Mouse (Mus musculus) right cerebral cortex, postnatal 25 days (tissue): ENCODE data around the gene Ulk4.
"Not testable (repeated sequence)": the region's sequence is repeated elsewhere in the genome, so short reads cannot be mapped to it uniquely, and the experiment has no call there.

Experiments
- DNase-seq: peaks from one replicate; pipeline ENCODE4 v3.0.0; 2022

The Ulk4 gene

DNA sequence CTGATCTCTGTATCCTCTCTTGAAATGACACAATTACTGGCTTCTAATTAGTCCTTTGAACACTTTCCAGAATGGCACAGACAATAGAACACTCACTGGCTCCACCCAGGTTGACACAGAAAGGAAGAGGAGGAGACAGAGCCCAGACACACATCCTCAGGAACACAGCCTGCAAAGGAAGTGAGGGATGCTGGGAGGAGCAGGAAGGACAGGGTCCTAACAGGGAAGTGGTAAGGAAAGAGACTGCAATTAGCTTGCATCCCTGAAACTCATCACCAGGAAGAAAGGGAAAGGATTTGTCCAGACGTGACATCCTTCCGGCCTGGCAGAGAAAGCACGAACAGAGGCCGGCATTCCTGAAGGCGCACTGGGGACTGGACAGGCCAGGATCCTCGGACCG, 218.9 kb downstream of the Ulk4 start:
- no peak for DNase-seq

DNA sequence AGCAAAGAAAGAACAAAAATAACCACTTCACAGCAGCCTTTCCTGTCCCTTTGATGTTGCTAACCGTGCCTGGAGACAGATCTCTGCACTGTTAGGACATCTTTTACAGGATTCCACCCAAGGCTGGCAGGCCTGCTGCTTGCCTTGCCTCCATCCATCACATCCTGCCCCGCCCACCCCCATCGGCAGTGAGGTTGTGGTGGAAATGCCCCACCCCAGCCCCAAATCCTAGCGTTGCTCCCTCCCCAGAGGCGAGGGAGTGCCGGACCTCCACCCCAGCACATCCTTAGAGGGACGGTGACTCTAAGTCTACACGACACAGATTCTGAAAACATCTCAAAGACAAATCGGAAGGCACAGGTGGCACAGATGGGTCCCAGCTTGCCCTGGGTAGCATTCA, 219.6 kb downstream of the Ulk4 start:
- no peak for DNase-seq

DNA sequence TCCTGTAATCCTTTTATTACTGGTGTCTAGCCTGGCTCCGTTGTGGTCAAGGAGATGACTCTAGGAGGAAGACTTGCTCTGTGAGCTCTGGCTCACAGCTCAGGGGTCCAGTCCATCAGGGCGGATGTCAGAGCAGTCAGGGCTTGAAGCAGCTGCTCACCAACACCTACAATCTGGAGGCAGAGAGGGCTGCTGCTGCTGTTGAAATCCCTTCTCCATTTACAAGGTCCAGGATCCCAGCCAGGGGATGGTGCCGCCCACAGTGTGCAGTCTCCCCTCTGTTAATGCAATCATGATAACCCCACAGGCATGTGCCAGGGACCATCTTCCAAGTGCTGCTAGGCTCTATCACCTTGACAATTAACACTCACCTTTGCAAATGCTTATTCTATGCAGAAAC, 220.5 kb downstream of the Ulk4 start:
- DNase-seq: no peak

DNA sequence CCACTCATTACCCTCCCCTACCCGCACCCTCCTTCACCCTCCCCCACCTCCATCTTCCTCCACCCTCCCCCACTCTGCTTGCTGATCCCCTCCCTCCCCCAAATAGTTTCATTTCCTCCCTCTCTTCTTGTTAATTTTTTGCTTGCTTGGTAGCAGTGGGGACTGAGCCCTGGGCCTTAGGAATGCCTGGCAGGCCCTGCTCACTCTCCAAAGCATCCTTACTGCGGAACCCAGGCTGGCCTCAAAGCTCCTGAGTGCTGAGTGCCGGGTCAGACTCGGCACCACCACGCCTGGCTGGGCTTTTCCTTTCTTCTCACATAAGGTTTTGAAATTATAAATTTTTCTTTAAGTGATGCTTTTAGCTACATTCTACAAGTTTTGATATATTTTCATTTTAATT, 221.0 kb downstream of the Ulk4 start:
- no peak for DNase-seq

DNA sequence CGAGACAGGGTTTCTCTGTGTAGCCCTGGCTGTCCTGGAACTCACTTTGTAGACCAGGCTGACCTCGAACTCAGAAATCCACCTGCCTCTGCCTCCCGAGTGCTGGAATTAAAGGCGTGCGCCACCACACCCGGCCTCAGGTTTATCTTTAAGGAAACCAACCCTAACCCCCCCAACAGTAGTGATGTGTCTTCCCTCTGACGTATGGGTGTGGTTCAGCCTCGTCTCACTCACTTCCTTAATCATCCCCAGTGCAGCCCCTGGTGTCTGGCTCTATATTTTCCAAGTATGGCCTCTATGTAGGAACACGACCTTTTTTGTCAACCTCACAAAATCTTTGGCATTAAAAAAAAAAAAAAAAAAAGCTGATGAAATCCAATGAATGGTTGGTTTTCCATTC, 231.3 kb downstream of the Ulk4 start:
- not testable (repeated sequence) for DNase-seq

DNA sequence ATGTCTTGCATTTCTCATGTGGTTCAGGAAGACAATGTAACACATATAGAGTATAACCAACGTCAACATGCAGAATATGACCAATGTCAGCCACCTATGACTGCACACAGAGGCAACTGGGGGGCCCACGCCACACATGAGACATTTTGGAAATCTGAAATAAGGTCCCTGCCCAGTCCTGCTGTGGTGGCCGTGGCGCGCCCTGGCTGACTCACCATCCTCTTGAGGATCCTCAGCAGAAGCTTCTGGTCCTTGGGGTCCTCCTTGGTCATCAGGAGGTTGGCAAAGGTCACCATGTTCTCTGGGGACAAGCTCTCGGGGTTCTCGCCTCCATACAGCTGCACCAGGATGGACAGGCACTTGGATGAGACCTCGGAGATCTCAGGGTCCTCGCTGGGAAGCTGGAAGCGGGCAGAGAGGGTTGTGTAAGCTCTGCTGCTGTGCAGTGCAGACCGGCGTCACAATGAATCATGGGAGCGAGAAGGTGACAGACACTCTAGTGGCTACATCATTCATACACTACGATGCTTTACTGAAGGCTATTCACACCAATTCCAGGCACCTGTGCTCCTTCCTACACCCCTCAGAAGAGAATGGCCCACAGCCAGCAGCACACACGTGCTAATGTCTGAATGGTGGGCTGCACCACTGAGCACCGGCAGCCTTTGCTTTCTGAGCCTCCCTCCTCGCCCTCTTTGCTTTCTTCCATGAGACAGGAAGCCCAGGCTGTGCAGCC, 232.4 kb downstream of the Ulk4 start:
- no peak for DNase-seq

DNA sequence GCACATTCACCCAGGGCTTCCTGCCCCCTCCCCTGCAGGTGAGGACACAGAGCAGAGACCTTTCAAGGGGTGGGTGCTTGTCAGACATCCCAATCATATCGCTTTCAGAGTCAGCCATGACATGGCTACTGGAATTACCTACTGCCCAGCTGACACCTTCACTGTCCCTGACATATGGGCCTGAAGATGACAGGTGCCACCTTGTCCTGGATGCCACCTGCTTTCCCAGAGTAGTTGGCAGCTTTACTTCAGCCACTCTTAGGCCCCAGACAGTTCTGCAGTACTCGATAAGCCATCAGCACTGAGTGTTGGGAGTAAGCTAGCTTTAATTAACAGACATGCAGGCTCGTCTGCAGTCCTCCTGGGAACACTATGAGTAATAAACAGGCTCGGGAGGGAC, 234.0 kb downstream of the Ulk4 start:
- no peak for DNase-seq

DNA sequence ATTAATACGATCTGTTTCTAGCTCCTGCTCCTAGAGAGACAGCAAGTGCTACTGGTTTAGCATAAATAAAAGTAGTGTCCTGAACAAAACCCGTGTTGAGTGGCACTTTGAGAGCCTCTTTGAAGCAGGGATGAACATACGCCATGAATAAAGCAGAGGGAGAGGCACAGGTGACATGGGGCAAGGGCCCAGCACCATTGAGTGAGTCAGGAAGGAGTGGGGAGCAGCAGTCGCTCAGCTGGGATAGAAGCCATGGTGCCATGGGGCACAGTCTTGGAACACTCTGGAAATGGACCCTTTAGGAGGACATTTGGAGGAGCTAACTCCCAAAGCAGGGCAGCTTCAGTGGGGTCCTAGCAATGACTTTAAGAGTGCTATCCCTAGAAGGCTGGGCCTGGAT, 238.6 kb downstream of the Ulk4 start:
- DNase-seq: no peak

DNA sequence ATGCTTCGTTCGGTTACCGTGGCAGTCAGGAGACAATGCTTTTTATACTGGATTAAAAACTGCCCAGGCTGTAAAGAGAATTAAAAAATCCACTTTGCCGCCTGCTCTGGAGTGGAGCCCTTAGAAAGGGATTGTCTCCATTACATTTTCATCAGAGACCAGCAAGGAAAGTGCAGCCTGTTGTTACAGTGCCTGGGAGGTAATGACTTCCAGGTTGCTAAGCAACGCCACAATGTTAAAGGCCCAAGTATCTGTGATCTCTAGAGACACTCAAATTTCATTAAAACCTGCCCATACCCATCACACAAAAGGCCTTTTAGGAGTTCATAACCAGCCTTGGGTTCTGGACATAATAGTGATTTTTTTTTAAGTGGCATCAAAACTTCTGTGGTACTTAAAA, 239.0 kb downstream of the Ulk4 start:
- DNase-seq: no peak

DNA sequence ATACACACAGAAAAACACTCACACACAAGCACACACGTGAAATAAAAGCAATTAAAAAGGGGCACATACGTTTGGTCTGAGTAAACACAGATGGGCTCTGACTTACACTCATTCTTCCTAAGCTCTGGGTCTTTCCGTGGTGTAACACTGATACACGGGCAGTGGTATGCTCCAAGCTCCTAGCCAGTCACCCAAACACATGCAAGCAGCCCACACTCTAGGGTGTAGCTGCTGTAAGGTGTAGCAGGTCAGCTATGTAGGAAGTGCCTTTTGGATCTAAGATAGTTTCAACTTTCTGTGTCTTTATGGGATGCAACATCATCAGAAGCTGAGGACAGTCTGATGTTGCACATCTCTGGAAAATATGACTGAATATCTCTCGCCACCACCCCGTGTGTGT, 241.7 kb downstream of the Ulk4 start:
- DNase-seq: no peak

DNA sequence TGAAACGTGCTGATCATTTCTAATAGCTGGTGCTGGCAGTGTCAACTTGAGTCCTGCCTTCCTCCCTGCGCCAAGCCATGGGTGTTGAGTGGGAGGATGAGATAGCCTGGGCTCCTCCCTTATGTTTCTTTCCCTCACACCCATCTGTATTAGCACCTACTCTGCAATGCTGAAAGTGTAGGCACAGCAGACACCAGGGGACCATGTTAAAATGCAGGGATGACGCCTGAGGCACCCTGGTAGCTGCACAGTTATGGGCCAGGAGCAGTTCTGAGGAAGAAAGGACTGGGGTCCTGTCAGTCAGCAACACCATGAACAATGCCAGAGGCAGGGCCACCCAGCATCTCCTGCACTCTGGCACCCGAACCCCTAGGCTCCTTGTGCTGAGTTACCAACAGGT, 243.4 kb downstream of the Ulk4 start:
- DNase-seq: no peak

DNA sequence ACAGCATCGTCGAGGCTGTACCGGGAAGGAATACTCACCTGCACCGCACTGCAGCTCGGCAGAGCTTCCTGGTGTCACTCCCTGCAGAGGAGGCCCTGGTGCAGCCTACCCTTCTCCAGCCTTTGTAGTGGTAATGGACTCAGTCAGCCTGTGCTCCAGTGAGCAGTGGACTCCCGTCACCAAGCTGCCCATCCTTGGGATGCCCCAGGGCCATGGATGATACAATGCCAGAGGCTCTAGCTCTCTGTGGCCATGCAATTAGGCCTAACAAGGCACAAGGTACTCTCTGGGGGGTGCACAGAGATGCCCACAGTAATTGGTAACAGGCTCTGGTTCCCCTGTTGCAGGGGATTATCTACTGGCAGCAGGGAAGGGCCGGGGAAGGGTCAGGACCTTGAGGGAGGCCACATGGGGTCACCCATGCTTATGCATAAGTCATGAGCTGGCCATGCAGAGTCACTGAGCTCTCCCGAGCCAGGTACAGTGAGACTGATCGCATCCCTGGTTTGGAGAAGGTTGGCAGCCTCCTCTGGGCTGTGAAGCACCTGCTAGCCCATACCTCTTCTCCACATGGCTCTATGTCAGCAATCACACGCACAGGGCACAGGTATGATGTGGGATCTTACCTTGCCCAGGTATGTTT, 244.6 kb downstream of the Ulk4 start:
- no peak for DNase-seq

DNA sequence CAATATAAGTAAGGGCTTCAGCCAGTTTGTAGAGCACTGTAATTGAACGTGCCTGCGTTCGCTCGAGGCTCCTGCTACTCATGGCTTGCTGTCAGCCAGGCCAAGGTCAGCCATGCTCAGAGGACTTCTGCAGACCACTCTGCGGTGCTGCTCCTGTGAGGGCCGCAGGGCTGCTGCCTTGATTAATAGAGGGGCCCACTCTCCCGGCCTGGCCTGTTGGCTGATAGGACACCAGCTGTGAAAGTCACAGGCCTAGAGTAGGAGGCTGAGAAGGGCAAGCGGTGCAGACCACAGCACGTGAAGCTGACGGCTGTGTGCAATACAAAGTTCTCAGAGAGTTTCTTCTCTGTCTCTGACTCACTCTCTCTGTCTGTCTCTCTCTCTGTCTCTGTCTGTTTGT, 246.0 kb downstream of the Ulk4 start:
- no peak for DNase-seq

DNA sequence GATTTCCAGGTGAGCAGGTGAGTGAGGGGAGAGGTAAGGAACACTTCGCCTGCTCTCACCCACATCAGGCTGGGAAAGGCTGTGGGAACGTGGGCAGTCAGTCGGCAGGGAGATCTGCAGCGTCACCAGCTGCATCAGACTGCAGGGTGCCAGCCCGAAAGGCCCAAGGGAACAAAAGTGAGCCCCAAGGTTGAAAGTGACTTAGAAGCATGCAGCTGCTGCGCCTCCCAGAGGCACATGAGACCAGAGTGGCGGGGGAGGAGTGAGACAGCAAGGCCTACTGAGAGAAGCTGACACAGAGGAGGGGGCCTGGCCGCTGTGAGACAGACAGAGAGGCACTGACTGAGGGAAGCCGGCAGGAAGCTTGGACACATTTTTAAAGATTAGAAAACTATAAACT, 247.2 kb downstream of the Ulk4 start:
- no peak for DNase-seq

DNA sequence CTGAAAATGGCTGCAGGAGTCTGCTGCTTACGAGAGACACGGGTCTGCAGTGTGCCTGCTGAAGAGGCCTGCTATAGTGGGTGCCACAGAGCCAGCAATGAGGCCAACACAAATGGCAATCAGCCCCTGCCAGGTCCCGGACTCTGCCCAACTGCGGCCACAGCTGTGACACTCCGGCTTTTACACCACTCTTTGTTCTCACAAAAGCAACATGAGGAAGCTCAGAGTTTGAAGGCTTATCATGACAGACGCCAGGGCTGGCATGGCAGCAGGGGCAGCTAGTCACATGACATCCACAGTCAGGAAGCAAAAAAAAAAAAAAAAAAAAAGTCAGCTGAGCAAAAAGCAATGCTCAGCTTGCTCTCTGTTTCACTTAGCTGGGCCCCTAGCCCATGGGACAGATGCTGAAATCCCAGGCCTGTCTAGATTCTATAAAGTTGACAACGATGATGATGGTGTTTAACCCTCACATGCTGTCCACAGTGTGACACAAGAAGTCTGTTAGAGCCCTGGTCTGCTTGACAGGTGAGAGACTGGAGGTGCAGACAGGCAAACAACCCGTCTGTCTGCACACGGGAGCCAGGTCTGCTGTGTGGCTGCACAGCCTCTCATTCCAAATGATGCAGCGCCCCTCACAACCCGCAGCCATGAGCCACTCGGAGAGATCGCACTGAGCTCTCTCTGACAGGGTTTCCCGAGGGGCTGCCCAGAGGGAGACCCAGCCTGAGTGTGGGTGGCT, 253.3 kb downstream of the Ulk4 start:
- DNase-seq: no peak

DNA sequence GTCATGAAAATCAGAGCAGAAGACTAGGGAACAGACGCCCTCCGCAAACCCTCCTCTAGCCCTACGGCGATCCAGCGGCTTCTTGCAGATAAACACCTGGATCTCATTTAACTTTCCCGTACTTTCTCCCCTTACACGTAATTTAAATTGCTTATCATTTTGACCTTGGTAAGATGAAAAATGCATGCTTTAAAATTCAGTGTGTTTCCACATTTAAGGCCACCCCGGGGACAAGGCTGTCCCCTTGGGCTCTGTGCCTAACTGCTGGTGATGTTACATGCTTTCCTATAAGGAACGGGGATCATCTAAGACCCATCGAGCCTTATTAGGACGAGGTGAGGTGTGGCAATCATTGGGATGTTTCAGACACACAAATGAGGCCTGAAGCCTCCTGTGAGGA, 256.6 kb downstream of the Ulk4 start:
- no peak for DNase-seq

DNA sequence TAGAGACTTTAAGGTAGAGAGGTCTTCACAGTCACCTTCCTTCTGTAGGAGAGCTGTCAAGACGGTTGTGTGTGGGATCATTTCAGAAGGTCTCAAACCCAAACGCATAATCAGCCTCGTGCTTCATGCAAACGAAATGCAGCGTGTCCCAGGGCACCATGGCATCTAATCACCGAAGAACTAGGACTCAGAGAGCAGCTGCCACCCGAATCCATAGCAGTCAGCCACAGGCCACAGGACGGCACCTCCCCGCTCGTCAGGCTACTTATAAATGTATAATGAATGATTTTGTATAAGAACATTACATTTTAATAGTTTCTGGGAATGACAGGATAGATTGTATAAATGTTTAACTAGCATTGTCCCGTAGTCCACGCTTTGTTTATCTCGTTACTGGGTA, 257.1 kb downstream of the Ulk4 start:
- DNase-seq: no peak

DNA sequence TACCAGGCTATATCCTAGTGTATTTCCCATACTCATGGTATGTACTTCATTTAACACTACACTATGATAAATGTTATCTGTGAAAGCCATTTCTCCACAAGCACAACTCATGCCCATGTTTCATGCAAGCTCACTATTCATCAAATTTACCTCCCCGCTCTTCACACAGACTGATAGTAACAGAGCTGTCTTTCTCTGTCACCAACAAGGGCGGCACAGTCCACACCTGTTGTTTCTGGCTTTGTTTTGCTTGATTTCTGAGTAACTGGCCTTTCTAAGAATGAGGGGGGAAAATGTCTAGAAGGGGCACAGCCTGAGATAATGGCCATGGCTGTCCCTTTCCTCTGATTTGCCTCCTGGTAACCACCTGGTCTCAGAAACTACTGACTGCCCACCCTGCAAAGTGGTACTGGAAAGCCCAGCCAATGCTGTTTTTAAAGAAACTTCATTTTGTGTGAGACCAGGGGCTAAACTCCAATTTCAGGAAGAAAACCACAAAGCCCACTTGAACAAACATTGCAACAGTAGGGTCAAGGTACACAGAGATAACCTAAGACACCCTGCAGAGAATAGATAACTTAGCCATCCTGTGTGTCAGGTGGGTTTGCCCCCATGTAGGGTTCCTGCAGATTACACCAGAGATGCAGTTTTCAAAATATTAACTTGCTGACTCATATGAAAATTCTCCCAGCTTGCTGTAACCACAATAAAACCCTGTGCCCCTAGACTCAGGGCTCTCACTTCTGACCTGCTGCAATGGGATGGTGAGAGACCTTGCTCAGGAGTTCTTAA, 258.3 kb downstream of the Ulk4 start:
- DNase-seq: no peak

DNA sequence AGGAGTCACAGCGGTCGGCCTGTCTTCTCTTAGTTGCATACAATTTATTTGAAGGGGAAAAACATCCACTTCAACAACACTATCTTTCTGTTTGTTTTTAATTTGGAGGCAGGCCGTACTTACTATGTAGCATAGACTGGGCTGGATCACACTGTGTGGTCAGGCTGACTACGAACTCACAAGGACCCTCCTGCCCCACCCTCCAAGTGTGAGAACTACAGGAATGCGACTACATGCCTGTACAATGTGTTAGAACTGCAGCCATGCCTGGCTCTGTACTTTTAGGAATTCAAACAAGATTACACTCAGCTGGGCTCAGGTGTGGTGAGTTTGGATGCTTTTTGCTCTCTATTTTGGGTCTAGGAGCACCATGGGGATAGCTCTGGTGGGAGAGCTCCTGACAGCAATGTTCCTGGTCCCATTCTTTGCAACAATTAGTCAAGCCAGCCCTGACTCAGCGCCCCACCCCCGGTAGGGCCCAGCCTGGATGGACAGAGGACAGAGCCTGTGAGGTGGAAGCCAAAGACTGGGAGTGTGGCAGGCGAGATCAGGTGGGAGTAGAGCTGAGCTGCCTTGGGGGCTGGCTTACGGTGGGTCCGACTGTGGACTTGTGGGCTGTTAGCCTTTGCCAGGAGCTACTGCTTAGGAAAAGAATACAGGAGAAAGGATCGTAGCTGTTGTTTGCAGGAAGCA, 261.0 kb downstream of the Ulk4 start:
- DNase-seq: no peak

DNA sequence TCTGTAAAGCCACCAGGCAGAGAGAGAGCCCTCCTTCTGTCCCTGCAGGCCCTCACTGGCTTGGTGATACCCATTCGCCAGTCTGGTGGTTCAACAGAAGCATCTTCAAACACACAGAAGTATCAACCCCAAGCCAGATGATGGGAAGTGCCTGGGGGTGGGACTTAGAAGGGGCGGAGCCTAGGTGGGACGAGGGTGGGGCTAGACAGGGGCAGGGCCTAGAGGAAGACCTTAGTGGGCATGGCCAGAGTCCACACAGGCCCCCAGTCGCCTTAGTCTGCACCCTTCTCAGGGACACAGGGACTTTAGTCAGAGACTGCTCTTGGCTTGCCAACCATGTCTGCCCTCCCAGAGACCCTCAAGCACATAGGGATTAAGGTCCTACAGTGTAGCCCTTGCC, 265.5 kb downstream of the Ulk4 start:
- no peak for DNase-seq

DNA sequence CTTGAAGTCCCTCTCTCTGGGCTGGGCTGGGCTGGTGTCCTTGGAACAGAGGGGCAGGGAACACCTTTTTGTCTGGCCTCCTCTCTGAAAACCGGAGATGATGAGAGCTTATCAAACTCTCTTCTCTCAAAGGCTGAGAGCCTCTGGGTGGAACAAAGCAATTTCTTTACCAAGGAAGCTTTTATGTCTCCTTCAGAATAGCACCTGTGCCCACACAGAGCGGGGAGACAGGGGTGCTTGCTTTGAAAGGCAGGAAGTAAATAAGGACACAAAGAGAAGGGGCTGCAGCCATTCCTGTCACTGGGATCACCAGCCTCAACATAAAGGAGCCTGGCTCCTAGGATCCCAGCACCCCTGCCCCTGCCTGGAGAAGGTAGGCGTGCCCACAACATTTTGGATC, 266.5 kb downstream of the Ulk4 start:
- DNase-seq: no peak

DNA sequence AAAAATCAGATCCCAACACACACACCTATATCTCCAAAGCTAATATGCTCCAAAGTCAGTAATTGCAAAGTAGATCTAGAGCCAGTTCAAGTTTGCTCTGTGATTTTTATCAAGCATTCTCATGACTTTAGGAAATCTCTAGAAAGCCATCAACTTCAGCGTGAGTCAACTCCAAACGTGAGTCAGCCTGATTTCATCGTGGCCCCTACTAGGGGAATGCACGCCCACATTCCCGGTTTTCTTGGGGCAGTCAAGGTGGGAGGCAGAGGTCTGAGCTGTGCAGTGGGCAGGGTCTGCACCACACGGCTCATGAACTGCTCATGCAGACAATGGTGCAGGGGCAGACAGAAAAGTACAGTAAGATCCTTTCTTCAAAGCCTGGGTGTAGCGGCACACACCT, 271.0 kb downstream of the Ulk4 start:
- no peak for DNase-seq
